Mouse (Mus musculus) liver, embryonic 13.5 days (tissue): ENCODE measurements around the gene Col7a1. TPM values are rescaled to one million over a fixed set of nuclear protein-coding genes. Genes with fewer than 3 reads are reported as not detected.
A peak's percentile ranks its signal among the peaks of the same experiment; 100 is the strongest.

Experiments used
- ATAC-seq: fragments of 200-750 bp; cut with Nextera tagmentation; 2 replicates; pipeline ENCODE4 v1.8.0; 2017; ENCODE audit warnings: low read depth, mild to moderate bottlenecking, moderate number of reproducible peaks, moderate library complexity
- DNase-seq: peaks from one replicate; pipeline ENCODE4 v3.0.0; 2022
- H3K27ac ChIP-seq: fragments of 300-500 bp; sonication (generic); 2 replicates; pipeline ENCODE4 v1.5.1; 2015; ENCODE audit warnings: moderate library complexity, mild to moderate bottlenecking, inconsistent platforms
- H3K27me3 ChIP-seq: fragments of 300-500 bp; sonication (generic); 2 replicates; pipeline ENCODE4 v1.6.1; 2015; ENCODE audit warnings: mild to moderate bottlenecking, inconsistent platforms
- H3K36me3 ChIP-seq: fragments of 300-500 bp; sonication (generic); 2 replicates; pipeline ENCODE4 v1.6.1; 2015; ENCODE audit warnings: mild to moderate bottlenecking, inconsistent platforms
- H3K4me1 ChIP-seq: fragments of 300-500 bp; sonication (generic); replicated peaks from 2 replicates; pipeline ENCODE4 v1.6.1; 2015; ENCODE audit warnings: inconsistent platforms
- H3K4me2 ChIP-seq: fragments of 300-500 bp; sonication (generic); 2 replicates; pipeline ENCODE4 v1.6.1; 2015; ENCODE audit warnings: inconsistent platforms, mild to moderate bottlenecking, moderate library complexity
- H3K4me3 ChIP-seq: fragments of 300-500 bp; sonication (generic); replicated peaks from 2 replicates; pipeline ENCODE4 v1.5.1; 2015; ENCODE audit warnings: mild to moderate bottlenecking, inconsistent platforms
- H3K9ac ChIP-seq: fragments of 300-500 bp; sonication (generic); 2 replicates; pipeline ENCODE4 v1.6.1; 2015; ENCODE audit warnings: mild to moderate bottlenecking, inconsistent platforms
- H3K9me3 ChIP-seq: fragments of 300-500 bp; sonication (generic); replicated peaks from 2 replicates; pipeline ENCODE4 v1.6.1; 2016; ENCODE audit warnings: inconsistent platforms
- WGBS: fragments of 180-500 bp; shearing (Covaris S2); methylation state at CpG from one replicate; pipeline ENCODE4 v1.1.7; 2015; ENCODE audit not compliant: insufficient replicate concordance; 5-methylcytosine and 5-hydroxymethylcytosine counted together
- microRNA counts: library from miRNA; unstranded; fragments of <30 nt; microRNA quantifications from one replicate; lab custom pipeline; 2016
- microRNA-seq: library from miRNA; unstranded; fragments of <30 nt; microRNA quantifications from one replicate; pipeline ENCODE4, GENCODE M21; 2016
- polyA plus RNA-seq: library from polyadenylated mRNA; unstranded; fragments of >200 nt; fragmentation: Nextera tagmentation; extraction: Ambion mirVana; gene quantifications from 2 replicates; pipeline ENCODE4 v1.2.1, GENCODE M21; 2015

Col7a1 gene
- polyA plus RNA-seq, 1 experiment from 2014 or later: 0.38 TPM

- WGBS: 61% methylated on average over 17 of the region's 17 CpGs
Observed at GRCm38 (mm10) chr9:109022866-109023685, 69.7 kb downstream of the Col7a1 start.

DNA sequence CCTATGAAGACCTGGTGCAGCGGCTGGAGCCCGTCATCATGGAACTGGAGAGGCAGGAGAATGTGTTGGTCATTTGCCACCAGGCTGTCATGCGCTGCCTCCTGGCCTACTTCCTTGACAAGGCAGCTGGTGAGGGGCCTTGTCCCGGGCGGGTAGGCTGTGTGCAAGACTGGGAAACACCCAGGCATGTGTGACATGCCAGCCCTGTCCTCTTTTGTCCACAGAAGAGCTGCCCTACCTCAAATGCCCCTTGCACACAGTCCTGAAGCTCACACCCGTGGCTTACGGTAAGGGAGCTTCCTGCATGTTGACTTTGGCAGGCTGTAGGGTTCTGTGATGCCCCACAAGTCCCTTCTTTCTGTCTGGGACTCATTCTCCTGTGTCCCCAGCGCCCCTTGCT is 74.1 kb downstream of the Col7a1 start:
- H3K9ac ChIP-seq: no peak overlapping the region
- H3K27me3 ChIP-seq: no peaks in the 10 kb centered on the region; the same call in 1 of the 2 replicates
- no peaks in the 10 kb centered on the region for H3K9me3 ChIP-seq
- WGBS: 61% methylated on average over 8 of the region's 8 CpGs
- no peak overlapping the region for H3K4me2 ChIP-seq
- DNase-seq (no peak), ATAC-seq (no peak)
- H3K36me3 ChIP-seq: no peaks in the 10 kb centered on the region
- no peak overlapping the region for H3K4me3 ChIP-seq
- peaks cover 7% of the 10 kb centered on the region for H3K4me1 ChIP-seq
- H3K27ac ChIP-seq: no peak overlapping the region

More at GRCm38 (mm10) chr9:109022866-109023685, 69.7 kb downstream of the Col7a1 start:
- Histone ChIP-seq H3K4me2 (no peak overlapping the region), H3K36me3 (no peaks in the 10 kb centered on the region), H3K9me3 (no peaks in the 10 kb centered on the region), H3K27me3 (no peaks in the 10 kb centered on the region; the same call in 1 of the 2 replicates), H3K9ac (no peak overlapping the region), H3K4me3 (no peak overlapping the region), H3K4me1 (peaks cover 3% of the 10 kb centered on the region), H3K27ac (no peak overlapping the region)
- no peak for DNase-seq
- ATAC-seq: no peak

GRCm38 (mm10) chr9:109028421-109028820 is 75.0 kb downstream of the Col7a1 start:
- DNase-seq (no peak), ATAC-seq (no peak)
- WGBS: 72% methylated on average over 3 of the region's 3 CpGs
- Histone ChIP-seq H3K4me3 (no peak overlapping the region), H3K9ac (no peak overlapping the region), H3K9me3 (no peaks in the 10 kb centered on the region), H3K27ac (no peak overlapping the region), H3K4me1 (peaks cover 13% of the 10 kb centered on the region), H3K4me2 (no peak overlapping the region), H3K36me3 (no peaks in the 10 kb centered on the region), H3K27me3 (no peaks in the 10 kb centered on the region; the same call in 1 of the 2 replicates)

DNA sequence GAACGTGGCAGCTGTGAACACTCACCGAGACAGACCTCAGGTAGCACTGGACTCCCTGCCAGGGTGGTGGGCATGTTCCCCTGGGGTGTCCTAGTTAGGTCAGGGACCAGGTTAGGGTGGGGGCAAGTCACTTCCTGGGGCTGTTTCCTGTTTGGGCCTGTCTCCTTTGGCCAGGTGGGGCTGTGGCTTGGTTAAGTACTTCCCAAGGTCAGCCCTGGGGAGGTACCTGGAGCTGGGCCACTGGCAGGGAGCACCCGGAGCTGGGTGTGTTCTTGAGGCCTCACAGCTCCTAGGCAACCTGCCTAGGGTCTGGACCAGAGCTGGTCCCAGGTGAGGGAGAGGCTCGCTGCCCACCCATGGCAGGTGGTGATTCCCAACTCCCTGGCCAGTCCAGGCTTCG is 75.5 kb downstream of the Col7a1 start:
- 68% methylated on average over 5 of the region's 5 CpGs for WGBS
- Histone ChIP-seq H3K27ac (no peak overlapping the region), H3K4me3 (no peak overlapping the region), H3K9ac (no peak overlapping the region), H3K4me1 (peaks cover 13% of the 10 kb centered on the region), H3K27me3 (no peaks in the 10 kb centered on the region; the same call in 1 of the 2 replicates), H3K36me3 (no peaks in the 10 kb centered on the region), H3K4me2 (no peak overlapping the region), H3K9me3 (no peaks in the 10 kb centered on the region)
- ATAC-seq (no peak), DNase-seq (no peak)

DNA sequence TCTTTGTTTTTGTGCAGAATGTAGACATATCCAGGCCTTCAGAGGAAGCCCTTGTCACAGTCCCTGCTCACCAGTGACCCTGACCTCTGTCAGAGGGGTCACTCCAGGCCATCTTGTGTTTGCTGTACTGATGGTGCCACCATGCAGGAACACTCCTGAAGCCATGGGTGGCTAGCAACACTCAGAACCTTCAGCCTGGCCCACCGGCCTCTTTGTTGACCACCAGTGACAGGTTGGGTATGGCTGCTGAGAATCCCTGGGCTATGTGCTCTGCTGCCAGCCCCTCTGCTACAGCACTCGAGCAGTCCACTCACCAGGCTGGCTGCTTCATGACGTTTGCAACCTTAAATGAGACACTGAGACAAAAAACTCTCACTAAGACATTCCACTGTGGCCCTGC is 76.9 kb downstream of the Col7a1 start:
- ATAC-seq: no peak
- no peak for DNase-seq
- Histone ChIP-seq H3K36me3 (no peaks in the 10 kb centered on the region), H3K4me2 (no peak overlapping the region), H3K27ac (no peak overlapping the region), H3K27me3 (no peaks in the 10 kb centered on the region; the same call in 1 of the 2 replicates), H3K4me1 (peaks cover 13% of the 10 kb centered on the region), H3K9me3 (no peaks in the 10 kb centered on the region), H3K4me3 (no peak overlapping the region), H3K9ac (no peak overlapping the region)
- WGBS: 50% methylated on average over 3 of the region's 3 CpGs

DNA sequence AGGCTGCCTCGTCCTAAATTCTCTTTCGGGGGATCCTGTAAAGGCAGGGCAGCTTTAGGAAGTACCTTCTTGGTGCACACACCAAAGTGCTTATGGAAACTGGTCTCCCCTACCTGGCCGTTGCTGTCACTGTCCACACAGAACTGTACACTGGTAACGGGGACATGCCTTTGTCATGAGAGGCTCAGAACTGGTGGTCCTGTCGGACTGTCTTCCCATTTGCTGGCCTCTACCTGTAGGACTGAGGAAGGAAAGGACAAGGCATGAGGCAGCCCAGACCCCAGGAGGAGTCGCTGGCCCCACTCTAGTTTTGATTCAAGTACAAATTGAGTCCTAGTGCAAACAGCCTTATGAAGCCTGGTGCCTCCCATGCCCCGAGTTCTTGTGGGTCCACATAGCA is 77.6 kb downstream of the Col7a1 start:
- 80% methylated on average over 7 of the region's 7 CpGs for WGBS
- H3K27ac ChIP-seq: no peak overlapping the region
- no peak for DNase-seq
- H3K4me3 ChIP-seq: no peak overlapping the region
- no peak for ATAC-seq
- no peak overlapping the region for H3K4me2 ChIP-seq
- no peaks in the 10 kb centered on the region for H3K36me3 ChIP-seq
- no peak overlapping the region for H3K9ac ChIP-seq
- H3K27me3 ChIP-seq: no peaks in the 10 kb centered on the region; the same call in 1 of the 2 replicates
- H3K4me1 ChIP-seq: peaks cover 13% of the 10 kb centered on the region
- H3K9me3 ChIP-seq: no peaks in the 10 kb centered on the region

- Histone ChIP-seq H3K27me3 (no peaks in the 10 kb centered on the region; the same call in 1 of the 2 replicates), H3K36me3 (no peaks in the 10 kb centered on the region), H3K4me2 (no peak overlapping the region), H3K4me1 (peaks cover 13% of the 10 kb centered on the region), H3K9ac (no peak overlapping the region), H3K27ac (no peak overlapping the region), H3K9me3 (no peaks in the 10 kb centered on the region), H3K4me3 (no peak overlapping the region)
- ATAC-seq (no peak), DNase-seq (no peak)
- 67% methylated on average over 8 of the region's 8 CpGs for WGBS
Observed at GRCm38 (mm10) chr9:109031686-109032085, 78.3 kb downstream of the Col7a1 start.

- peaks cover 13% of the 10 kb centered on the region for H3K4me1 ChIP-seq
- H3K27me3 ChIP-seq: no peaks in the 10 kb centered on the region; the same call in 1 of the 2 replicates
- H3K4me3 ChIP-seq: no peak overlapping the region
- H3K4me2 ChIP-seq: 0 out of 2 replicates have a peak overlapping the region, but pooled peaks have one; percentile 10
- no peaks in the 10 kb centered on the region for H3K9me3 ChIP-seq
- 45% methylated on average over 6 of the region's 6 CpGs for WGBS
- H3K27ac ChIP-seq: no peak overlapping the region; the same call in 1 of the 2 replicates
- ATAC-seq: peak; percentile 68; the same call in 1 of the 2 replicates
- no peaks in the 10 kb centered on the region for H3K36me3 ChIP-seq
- DNase-seq: no peak
- no peak overlapping the region for H3K9ac ChIP-seq
Observed at GRCm38 (mm10) chr9:109032435-109032834, 79.0 kb downstream of the Col7a1 start.

MicroRNAs encoded within 50 kb of the gene (microRNA counts, 519-probe panel; counts per million panel counts)
- 114 counts per million for microRNA mmu-miR-711 (lab: Ali Mortazavi, UCI)

Small RNAs within 50 kb of the gene (microRNA-seq; reads per million reads assigned to microRNA genes)
- gene Mir711: not detected

Other genes starting within 250 kb of the Col7a1 start
- 11.5 and 11.6 TPM in 2 replicates for gene Ip6k2, start 169.8 kb upstream of the Col7a1 start, polyA plus RNA-seq
- gene Nckipsd, start 145.2 kb upstream of the Col7a1 start, polyA plus RNA-seq: 3.9 and 5.9 TPM in 2 replicates
- 0.03 TPM in 2 replicates for gene Celsr3, start 127.3 kb upstream of the Col7a1 start, polyA plus RNA-seq
- gene Slc26a6, start 100.3 kb upstream of the Col7a1 start, polyA plus RNA-seq: 6.7 and 8.6 TPM in 2 replicates
- not detected in 2 replicates for gene Tmem89, start 39.0 kb upstream of the Col7a1 start, polyA plus RNA-seq
- 354 and 355 TPM in 2 replicates for gene Uqcrc1, start 17.0 kb upstream of the Col7a1 start, polyA plus RNA-seq
- not detected in 2 replicates for gene Ucn2, start 32.4 kb downstream of the Col7a1 start, polyA plus RNA-seq
- 2.3 and 2.5 TPM in 2 replicates for gene Pfkfb4, start 38.2 kb downstream of the Col7a1 start, polyA plus RNA-seq
- 20.0 and 21.8 TPM in 2 replicates for gene Shisa5, start 85.0 kb downstream of the Col7a1 start, polyA plus RNA-seq
- gene Trex1, start 106.1 kb downstream of the Col7a1 start, polyA plus RNA-seq: 7.4 and 8.9 TPM in 2 replicates
- 12.6 and 12.7 TPM in 2 replicates for gene Atrip, start 120.5 kb downstream of the Col7a1 start, polyA plus RNA-seq
- 14.6 and 14.7 TPM in 2 replicates for gene Ccdc51, start 128.9 kb downstream of the Col7a1 start, polyA plus RNA-seq
- gene Tma7, start 129.0 kb downstream of the Col7a1 start, polyA plus RNA-seq: 480 and 506 TPM in 2 replicates
- gene Plxnb1, start 141.8 kb downstream of the Col7a1 start, polyA plus RNA-seq: 2.3 and 3.2 TPM in 2 replicates
- gene Fbxw21, start 208.5 kb downstream of the Col7a1 start, polyA plus RNA-seq: not detected in 2 replicates
- gene Fbxw13, start 242.4 kb downstream of the Col7a1 start, polyA plus RNA-seq: not detected in 2 replicates